Mouse (Mus musculus): ENCODE measurements around the gene Ppp1r13b. TPM values are rescaled to one million over a fixed set of nuclear protein-coding genes. Genes with fewer than 3 reads are reported as not detected.
A peak's percentile ranks its signal among the peaks of the same experiment; 100 is the strongest.

The Ppp1r13b gene
- polyA plus RNA-seq, 2 experiments, result 2.8 to 2.9 TPM

DNA sequence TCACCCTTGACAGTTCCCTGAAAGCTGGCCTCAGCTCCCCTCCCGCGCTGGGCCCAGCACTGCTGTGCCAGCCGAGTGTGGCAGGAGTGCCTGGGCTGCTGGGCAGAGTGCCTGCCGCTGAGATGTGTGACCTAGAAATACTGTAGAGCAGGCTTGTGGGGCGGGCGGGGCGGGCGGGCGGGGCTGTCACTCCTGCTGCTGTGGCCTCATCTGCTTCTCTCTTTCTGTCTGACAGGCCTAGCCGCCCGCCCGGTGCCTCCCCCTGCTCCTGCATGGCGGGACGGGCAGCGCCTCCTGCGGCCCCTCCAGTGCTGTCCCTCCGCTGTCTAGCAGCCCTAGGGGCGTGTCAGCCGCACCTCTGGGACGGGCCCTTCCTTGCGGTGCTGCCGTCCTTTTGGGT is 113.8 kb downstream of the Ppp1r13b start:
- no peak overlapping the region for H3K4me3 ChIP-seq (ENCODE audit: insufficient read depth in 1 of 2, low read depth in 2 of 2, low read length in 2 of 2)
- WGBS (ENCODE audit: insufficient replicate concordance), result 39% methylated on average over 22 of the region's 22 CpGs
- ATAC-seq (ENCODE audit: insufficient read depth) (peak; percentile 57), DNase-seq (ENCODE audit: low read depth in 3 of 3, low spot score in 3 of 3) (no peak)
- TF ChIP-seq CTCF (IDR thresholded peaks at IDR 0.05; ENCODE audit: low read depth) (no peak), EP300 (IDR thresholded peaks at IDR 0.05; ENCODE audit: low read depth) (no peak)
- no peak overlapping the region for H3K9ac ChIP-seq (replicated peaks)
- no peaks in the 10 kb centered on the region for H3K9me3 ChIP-seq (ENCODE audit: control insufficient read depth, low read length)
- H3K4me1 ChIP-seq (replicated peaks; ENCODE audit: control insufficient read depth in 2 of 2, insufficient read depth in 2 of 2, low read length in 1 of 2), result peaks cover 2 to 3% of the 10 kb centered on the region in 2 experiments; a peak in 2 of 4 replicates
- H3K4me2 ChIP-seq (ENCODE audit: low read depth), result no peak overlapping the region
- H3K27ac ChIP-seq, result no peak overlapping the region
- H3K36me3 ChIP-seq (replicated peaks; ENCODE audit: control insufficient read depth, insufficient read depth, low read depth), result peaks cover 5% of the 10 kb centered on the region
- H3K27me3 ChIP-seq (ENCODE audit: control insufficient read depth, insufficient read depth, low read length), result no peaks in the 10 kb centered on the region

DNA sequence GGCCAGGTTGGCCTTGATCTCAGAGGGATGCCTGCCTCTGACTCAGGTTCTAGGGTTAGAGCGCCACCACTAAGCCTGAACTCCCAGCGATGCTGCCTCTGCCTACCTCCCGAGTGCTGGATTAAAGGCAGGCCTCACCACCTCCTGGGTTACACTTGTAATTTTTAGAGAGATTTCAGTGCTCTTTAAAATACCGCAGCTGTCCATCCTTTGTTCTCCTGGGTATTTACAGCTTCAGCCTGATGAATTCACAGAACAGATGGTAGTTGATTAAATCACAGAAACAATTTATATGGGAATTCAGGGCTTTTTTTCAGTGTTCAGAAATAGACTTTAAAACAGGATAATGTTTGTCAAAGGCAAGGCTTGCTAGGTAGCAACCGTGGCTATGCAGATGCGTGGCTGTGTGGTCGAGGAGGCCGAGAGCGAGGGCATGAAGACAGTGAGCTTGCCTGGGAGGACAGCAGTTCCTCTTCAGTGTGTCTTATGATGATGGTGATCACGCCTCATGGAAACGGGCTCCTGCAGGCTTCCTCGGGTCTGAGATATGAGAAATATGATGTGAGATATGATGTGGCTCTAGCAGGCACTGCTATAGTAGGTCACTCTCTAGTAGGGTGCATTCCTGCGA is 116.3 kb downstream of the Ppp1r13b start:
- WGBS (ENCODE audit: insufficient replicate concordance), result 84% methylated on average over 13 of the region's 13 CpGs
- Histone ChIP-seq H3K36me3 (replicated peaks; ENCODE audit: control insufficient read depth, insufficient read depth, low read depth) (peaks cover 15% of the 10 kb centered on the region), H3K9ac (replicated peaks) (no peak overlapping the region), H3K27me3 (ENCODE audit: control insufficient read depth, insufficient read depth, low read length) (no peaks in the 10 kb centered on the region), H3K4me3 (ENCODE audit: insufficient read depth in 1 of 2, low read depth in 2 of 2, low read length in 2 of 2) (no peak overlapping the region), H3K4me2 (ENCODE audit: low read depth) (no peak overlapping the region), H3K27ac (no peak overlapping the region), H3K9me3 (ENCODE audit: control insufficient read depth, low read length) (no peaks in the 10 kb centered on the region), H3K4me1 (replicated peaks; ENCODE audit: control insufficient read depth in 2 of 2, insufficient read depth in 2 of 2, low read length in 1 of 2) (peaks cover 2 to 8% of the 10 kb centered on the region in 2 experiments; a peak in 2 of 4 replicates)
- no peak for TF ChIP-seq EP300 (IDR thresholded peaks at IDR 0.05; ENCODE audit: low read depth)
- no peak for TF ChIP-seq CTCF (IDR thresholded peaks at IDR 0.05; ENCODE audit: low read depth)
- ATAC-seq (ENCODE audit: insufficient read depth) (no peak), DNase-seq (ENCODE audit: low read depth in 3 of 3, low spot score in 3 of 3) (no peak)

DNA sequence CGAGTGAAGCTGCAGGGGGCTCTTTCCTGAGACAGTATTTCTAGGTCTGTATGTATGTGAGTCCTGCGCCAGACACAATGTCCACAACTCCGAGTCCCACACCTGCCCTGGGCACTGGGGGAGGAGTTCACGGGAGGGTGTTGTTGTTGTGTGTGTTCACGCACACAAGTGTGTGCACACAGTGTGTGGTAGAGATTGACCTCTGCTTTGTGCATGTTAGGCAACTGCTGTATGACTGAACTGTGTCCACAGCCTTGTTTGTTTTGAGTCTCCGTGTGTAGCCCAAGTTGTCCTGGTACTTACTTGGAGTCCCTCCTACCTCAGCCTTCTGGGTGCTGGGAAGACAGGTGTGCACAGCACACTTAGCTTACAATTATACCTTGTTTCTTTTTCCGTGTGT is 117.3 kb downstream of the Ppp1r13b start:
- peak overlapping the region; percentile 33; the same call in 1 of the 2 replicates for H3K27ac ChIP-seq
- H3K4me3 ChIP-seq (ENCODE audit: insufficient read depth in 1 of 2, low read depth in 2 of 2, low read length in 2 of 2), result no peak overlapping the region
- no peak for ATAC-seq (ENCODE audit: insufficient read depth)
- peaks cover 2 to 9% of the 10 kb centered on the region in 2 experiments; a peak in 2 of 4 replicates for H3K4me1 ChIP-seq (replicated peaks; ENCODE audit: control insufficient read depth in 2 of 2, insufficient read depth in 2 of 2, low read length in 1 of 2)
- H3K9me3 ChIP-seq (ENCODE audit: control insufficient read depth, low read length), result no peaks in the 10 kb centered on the region
- H3K36me3 ChIP-seq (replicated peaks; ENCODE audit: control insufficient read depth, insufficient read depth, low read depth), result peaks cover 18% of the 10 kb centered on the region
- WGBS (ENCODE audit: insufficient replicate concordance), result 77% methylated on average over 7 of the region's 7 CpGs
- no peak for TF ChIP-seq EP300 (IDR thresholded peaks at IDR 0.05; ENCODE audit: low read depth)
- TF ChIP-seq CTCF (IDR thresholded peaks at IDR 0.05; ENCODE audit: low read depth), result no peak
- no peak overlapping the region for H3K4me2 ChIP-seq (ENCODE audit: low read depth)
- no peak overlapping the region for H3K9ac ChIP-seq (replicated peaks)
- DNase-seq (ENCODE audit: low read depth in 3 of 3, low spot score in 3 of 3), result no peak
- H3K27me3 ChIP-seq (ENCODE audit: control insufficient read depth, insufficient read depth, low read length), result no peaks in the 10 kb centered on the region

DNA sequence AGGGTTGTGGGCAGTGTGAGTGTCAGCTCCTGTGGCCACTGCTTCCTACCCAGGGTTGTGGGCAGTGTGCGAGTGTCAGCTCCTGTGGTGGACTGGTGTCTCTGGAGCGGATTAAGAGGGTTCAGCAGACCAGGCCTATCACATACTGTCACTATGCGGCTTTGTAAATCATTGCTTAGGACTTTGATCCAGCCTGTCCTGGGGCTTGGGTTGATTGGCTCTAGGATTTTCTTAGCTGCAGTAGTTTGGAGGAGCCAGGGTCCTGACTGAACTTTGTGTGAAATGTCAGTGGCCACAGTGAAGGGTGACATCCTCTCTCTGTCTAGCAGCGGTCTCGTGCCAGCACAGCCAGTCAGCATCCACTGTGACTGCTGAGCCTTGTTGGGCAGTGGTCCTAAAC is 117.8 kb downstream of the Ppp1r13b start:
- Histone ChIP-seq H3K36me3 (replicated peaks; ENCODE audit: control insufficient read depth, insufficient read depth, low read depth) (peaks cover 20% of the 10 kb centered on the region), H3K4me2 (ENCODE audit: low read depth) (no peak overlapping the region), H3K4me3 (ENCODE audit: insufficient read depth in 1 of 2, low read depth in 2 of 2, low read length in 2 of 2) (no peak overlapping the region), H3K9ac (replicated peaks) (no peak overlapping the region), H3K27ac (peak overlapping the region; percentile 33; the same call in 1 of the 2 replicates), H3K4me1 (replicated peaks; ENCODE audit: control insufficient read depth in 2 of 2, insufficient read depth in 2 of 2, low read length in 1 of 2) (peaks cover 2 to 9% of the 10 kb centered on the region in 2 experiments; a peak in 3 of 4 replicates), H3K27me3 (ENCODE audit: control insufficient read depth, insufficient read depth, low read length) (no peaks in the 10 kb centered on the region), H3K9me3 (ENCODE audit: control insufficient read depth, low read length) (no peaks in the 10 kb centered on the region)
- ATAC-seq (ENCODE audit: insufficient read depth), result peak; percentile 42
- DNase-seq (ENCODE audit: low read depth in 3 of 3, low spot score in 3 of 3), result no peak
- whole genome bisulfite sequencing (ENCODE audit: insufficient replicate concordance), result 79% methylated on average over 5 of the region's 5 CpGs
- no peak for TF ChIP-seq CTCF (IDR thresholded peaks at IDR 0.05; ENCODE audit: low read depth)
- no peak for TF ChIP-seq EP300 (IDR thresholded peaks at IDR 0.05; ENCODE audit: low read depth)

DNA sequence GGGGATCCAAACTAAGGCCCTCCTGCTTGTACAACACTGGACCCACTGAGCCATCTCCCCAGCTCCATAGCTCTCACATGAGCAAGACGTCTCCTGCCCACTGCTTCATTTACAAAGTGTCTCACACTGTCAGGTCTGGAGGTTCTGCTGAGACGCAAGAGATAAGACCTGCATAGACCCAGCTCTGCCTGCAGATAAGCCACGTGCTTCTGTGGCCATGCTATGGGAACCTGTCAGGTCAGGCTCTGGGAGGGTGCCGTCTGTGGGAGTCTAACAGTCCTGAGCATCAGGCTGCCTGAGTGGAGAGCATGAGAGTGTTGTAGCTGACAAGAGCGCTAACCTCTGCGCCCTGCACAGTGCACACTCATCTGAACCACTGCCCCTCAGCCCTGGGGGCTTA is 120.9 kb downstream of the Ppp1r13b start:
- TF ChIP-seq EP300 (IDR thresholded peaks at IDR 0.05; ENCODE audit: low read depth) (no peak), CTCF (IDR thresholded peaks at IDR 0.05; ENCODE audit: low read depth) (no peak)
- Histone ChIP-seq H3K27ac (no peak overlapping the region), H3K4me1 (replicated peaks; ENCODE audit: control insufficient read depth in 2 of 2, insufficient read depth in 2 of 2, low read length in 1 of 2) (peaks cover 0 to 9% of the 10 kb centered on the region in 2 experiments; a peak in 3 of 4 replicates), H3K27me3 (ENCODE audit: control insufficient read depth, insufficient read depth, low read length) (no peaks in the 10 kb centered on the region), H3K4me3 (ENCODE audit: insufficient read depth in 1 of 2, low read depth in 2 of 2, low read length in 2 of 2) (no peak overlapping the region), H3K9ac (replicated peaks) (no peak overlapping the region), H3K9me3 (ENCODE audit: control insufficient read depth, low read length) (no peaks in the 10 kb centered on the region), H3K36me3 (replicated peaks; ENCODE audit: control insufficient read depth, insufficient read depth, low read depth) (peaks cover 27% of the 10 kb centered on the region), H3K4me2 (ENCODE audit: low read depth) (no peak overlapping the region)
- ATAC-seq (ENCODE audit: insufficient read depth) (peak; percentile 73), DNase-seq (ENCODE audit: low read depth in 3 of 3, low spot score in 3 of 3) (no peak)
- 44% methylated on average over 6 of the region's 6 CpGs for WGBS (ENCODE audit: insufficient replicate concordance)

Measured in liver, embryonic 14.5 days (tissue).